Mouse (Mus musculus) stomach, embryonic 16.5 days (tissue): ENCODE measurements at regions not wholly inside any gene's neighbourhood (a gene's known extent, or its start where the extent isn't known, plus 50 kb on each side); places are given as distances from the start of the nearest gene placed in this dataset.

Experiments used
- ATAC-seq: fragments of 200-750 bp; cut with Nextera tagmentation; 2 replicates; pipeline ENCODE4 v1.8.0; 2017; ENCODE audit warnings: moderate number of reproducible peaks, moderate TSS enrichment; ENCODE audit not compliant: insufficient read depth, low FRiP score
- H3K27ac ChIP-seq: fragments of 300-500 bp; sonication (generic); 2 replicates; pipeline ENCODE4 v1.5.1; 2014; ENCODE audit warnings: low read length
- H3K27me3 ChIP-seq: fragments of 300-500 bp; sonication (generic); 2 replicates; pipeline ENCODE4 v1.6.1; 2014; ENCODE audit warnings: low read length, control low read depth, mixed read lengths; ENCODE audit not compliant: control insufficient read depth, insufficient read depth
- H3K36me3 ChIP-seq: fragments of 300-500 bp; sonication (generic); 2 replicates; pipeline ENCODE4 v1.6.1; 2014; ENCODE audit warnings: low read length; ENCODE audit not compliant: control insufficient read depth, insufficient read depth
- H3K4me1 ChIP-seq: fragments of 300-500 bp; sonication (generic); 2 replicates; pipeline ENCODE4 v1.6.1; 2014; ENCODE audit warnings: low read length, control low read depth, mixed read lengths; ENCODE audit not compliant: control insufficient read depth, insufficient read depth
- H3K4me2 ChIP-seq: fragments of 300-500 bp; sonication (generic); 2 replicates; pipeline ENCODE4 v1.6.1; 2014; ENCODE audit warnings: low read depth, low read length, mixed read lengths
- H3K4me3 ChIP-seq: fragments of 300-500 bp; sonication (generic); replicated peaks from 2 replicates; pipeline ENCODE4 v1.5.1; 2014; ENCODE audit warnings: mild to moderate bottlenecking, low read length
- H3K9ac ChIP-seq: fragments of 300-500 bp; sonication (generic); 2 replicates; pipeline ENCODE4 v1.6.1; 2014; ENCODE audit warnings: low read length
- H3K9me3 ChIP-seq: fragments of 300-500 bp; sonication (generic); replicated peaks from 2 replicates; pipeline ENCODE4 v1.6.1; 2016; ENCODE audit warnings: low read length, control low read depth; ENCODE audit not compliant: control insufficient read depth
- WGBS: fragments of 180-500 bp; shearing (Covaris S2); extraction: QIAGEN DNeasy Blood & Tissue Kit; methylation state at CpG from one replicate; pipeline ENCODE4 v1.1.7; 2014; 5-methylcytosine and 5-hydroxymethylcytosine counted together

GRCm38 (mm10) chr16:46728424-46728823, 230.1 kb upstream of the Nectin3 start:
- ATAC-seq, result no peak
- H3K27ac ChIP-seq, result no peak overlapping the region
- H3K36me3 ChIP-seq, result no peaks in the 10 kb centered on the region
- H3K9ac ChIP-seq, result no peak overlapping the region
- H3K4me2 ChIP-seq, result no peak overlapping the region
- 72% methylated on average over 3 of the region's 3 CpGs for WGBS
- no peaks in the 10 kb centered on the region for H3K9me3 ChIP-seq
- no peaks in the 10 kb centered on the region for H3K27me3 ChIP-seq
- H3K4me1 ChIP-seq, result no peaks in the 10 kb centered on the region
- no peak overlapping the region for H3K4me3 ChIP-seq

- H3K9me3 ChIP-seq, result no peaks in the 10 kb centered on the region
- WGBS, result 85% methylated on average over 4 of the region's 4 CpGs
- no peaks in the 10 kb centered on the region for H3K36me3 ChIP-seq
- H3K27ac ChIP-seq, result no peak overlapping the region
- no peak overlapping the region for H3K4me2 ChIP-seq
- H3K9ac ChIP-seq, result no peak overlapping the region
- no peaks in the 10 kb centered on the region for H3K27me3 ChIP-seq
- no peak overlapping the region for H3K4me3 ChIP-seq
- no peaks in the 10 kb centered on the region for H3K4me1 ChIP-seq
- ATAC-seq, result no peak
These were observed 225.3 kb upstream of the Nectin3 start for GRCm38 (mm10) chr16:46723660-46724059.

- Histone ChIP-seq H3K4me3 (no peak overlapping the region), H3K27ac (no peak overlapping the region), H3K4me1 (no peaks in the 10 kb centered on the region), H3K27me3 (no peaks in the 10 kb centered on the region), H3K36me3 (no peaks in the 10 kb centered on the region), H3K9ac (no peak overlapping the region), H3K9me3 (no peaks in the 10 kb centered on the region), H3K4me2 (no peak overlapping the region)
- ATAC-seq, result no peak
- WGBS, result 79% methylated on average over 3 of the region's 3 CpGs
These were observed 181.5 kb upstream of the Nectin3 start for GRCm38 (mm10) chr16:46679787-46680186.

- Histone ChIP-seq H3K4me2 (no peak overlapping the region), H3K4me1 (no peaks in the 10 kb centered on the region), H3K27ac (no peak overlapping the region), H3K4me3 (no peak overlapping the region), H3K9me3 (no peaks in the 10 kb centered on the region), H3K36me3 (no peaks in the 10 kb centered on the region), H3K27me3 (no peaks in the 10 kb centered on the region), H3K9ac (no peak overlapping the region)
- 83% methylated on average over 3 of the region's 3 CpGs for WGBS
- ATAC-seq, result no peak
These were observed 171.3 kb upstream of the Nectin3 start for GRCm38 (mm10) chr16:46669590-46669989.

- Histone ChIP-seq H3K4me1 (no peaks in the 10 kb centered on the region), H3K36me3 (no peaks in the 10 kb centered on the region), H3K27ac (no peak overlapping the region), H3K4me3 (no peak overlapping the region), H3K4me2 (no peak overlapping the region), H3K9me3 (no peaks in the 10 kb centered on the region), H3K27me3 (no peaks in the 10 kb centered on the region), H3K9ac (no peak overlapping the region)
- WGBS, result 79% methylated on average over 3 of the region's 3 CpGs
- ATAC-seq, result no peak
These were observed 167.2 kb upstream of the Nectin3 start for GRCm38 (mm10) chr16:46665566-46665965.

- Histone ChIP-seq H3K9me3 (no peaks in the 10 kb centered on the region), H3K27ac (no peak overlapping the region), H3K4me1 (no peaks in the 10 kb centered on the region), H3K9ac (no peak overlapping the region), H3K27me3 (no peaks in the 10 kb centered on the region), H3K4me2 (no peak overlapping the region), H3K36me3 (no peaks in the 10 kb centered on the region), H3K4me3 (no peak overlapping the region)
- 87% methylated on average over 4 of the region's 4 CpGs for WGBS
- no peak for ATAC-seq
These were observed 164.7 kb upstream of the Nectin3 start for GRCm38 (mm10) chr16:46663008-46663407.

- no peaks in the 10 kb centered on the region for H3K4me1 ChIP-seq
- no peak overlapping the region for H3K4me2 ChIP-seq
- no peaks in the 10 kb centered on the region for H3K27me3 ChIP-seq
- H3K9me3 ChIP-seq, result no peaks in the 10 kb centered on the region
- no peak overlapping the region for H3K9ac ChIP-seq
- H3K36me3 ChIP-seq, result no peaks in the 10 kb centered on the region
- no peak overlapping the region for H3K4me3 ChIP-seq
- H3K27ac ChIP-seq, result no peak overlapping the region
- 88% methylated on average over 4 of the region's 4 CpGs for WGBS
- no peak for ATAC-seq
These were observed 156.7 kb upstream of the Nectin3 start for GRCm38 (mm10) chr16:46655041-46655440.

- Histone ChIP-seq H3K36me3 (no peaks in the 10 kb centered on the region), H3K4me1 (no peaks in the 10 kb centered on the region), H3K9ac (no peak overlapping the region), H3K4me2 (no peak overlapping the region), H3K9me3 (no peaks in the 10 kb centered on the region), H3K27ac (no peak overlapping the region), H3K27me3 (no peaks in the 10 kb centered on the region), H3K4me3 (no peak overlapping the region)
- WGBS, result 20% methylated on average over 2 of the region's 2 CpGs
- ATAC-seq, result no peak
These were observed 127.5 kb upstream of the Nectin3 start for GRCm38 (mm10) chr16:46625807-46626206.

GRCm38 (mm10) chr16:46623246-46623645, 124.9 kb upstream of the Nectin3 start:
- no peak for ATAC-seq
- Histone ChIP-seq H3K27me3 (no peaks in the 10 kb centered on the region), H3K4me3 (no peak overlapping the region), H3K4me2 (no peak overlapping the region), H3K9ac (no peak overlapping the region), H3K4me1 (no peaks in the 10 kb centered on the region), H3K9me3 (no peaks in the 10 kb centered on the region), H3K27ac (no peak overlapping the region), H3K36me3 (no peaks in the 10 kb centered on the region)
- 78% methylated on average over 1 of the region's 1 CpGs for WGBS

- Histone ChIP-seq H3K4me3 (no peak overlapping the region), H3K4me1 (no peaks in the 10 kb centered on the region), H3K36me3 (no peaks in the 10 kb centered on the region), H3K4me2 (no peak overlapping the region), H3K27ac (no peak overlapping the region), H3K9me3 (no peaks in the 10 kb centered on the region), H3K27me3 (no peaks in the 10 kb centered on the region), H3K9ac (no peak overlapping the region)
- no peak for ATAC-seq
- 80% methylated on average over 2 of the region's 2 CpGs for WGBS
These were observed 121.5 kb upstream of the Nectin3 start for GRCm38 (mm10) chr16:46619871-46620270.
